ENCODE assay signal across 7 mouse cellular contexts in the genomic region with DNA sequence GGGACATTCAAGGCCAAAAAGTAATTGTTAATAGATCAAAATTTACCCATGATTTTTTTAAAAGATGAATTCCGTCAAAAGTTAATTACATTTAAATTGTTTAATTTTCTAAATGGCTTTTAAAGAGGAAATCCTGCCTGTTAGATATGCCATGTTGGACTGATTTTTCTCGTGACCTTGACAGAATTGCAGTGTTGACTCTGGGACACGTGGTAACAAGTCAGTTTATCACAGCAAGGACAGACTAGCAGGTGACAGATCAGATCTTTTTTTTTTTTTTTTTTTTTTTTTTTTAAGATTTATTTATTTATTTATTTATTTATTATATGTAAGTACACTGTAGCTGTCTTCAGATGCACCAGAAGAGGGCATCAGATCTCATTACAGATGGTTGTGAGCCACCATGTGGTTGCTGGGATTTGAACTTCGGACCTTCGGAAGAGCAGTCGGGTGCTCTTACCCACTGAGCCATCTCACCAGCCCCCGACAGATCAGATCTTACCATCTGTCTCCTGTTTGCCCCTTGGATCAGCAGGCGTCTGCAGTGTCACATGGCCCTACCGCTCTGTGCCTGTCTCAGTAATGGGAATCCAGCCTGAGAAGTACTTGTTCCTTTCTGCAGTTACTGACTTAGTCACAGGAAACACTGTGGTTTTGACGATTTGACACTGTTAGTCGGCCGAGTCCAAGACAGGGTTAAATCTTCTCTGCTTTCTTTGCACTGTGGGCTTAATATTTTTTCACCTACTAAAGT.
DNase-seq lines count a peak whose midpoint lies in the region; TF ChIP-seq lines count a peak whose summit lies in the region.
"Not testable (repeated sequence)": the region's sequence is repeated elsewhere in the genome, so short reads cannot be mapped to it uniquely, and the experiment has no call there.

No protein-coding gene starts in this region.

- H3K4me1 ChIP-seq in ES-E14 (ENCODE audit: control insufficient read depth in 2 of 2, insufficient read depth in 2 of 2, low read length in 2 of 2, poor library complexity in 1 of 2); embryonic facial prominence, embryonic 10.5 days; liver, adult 2 months (ENCODE audit: control insufficient read depth, insufficient read depth, low read length): not testable (repeated sequence)

- not testable (repeated sequence) for TF ChIP-seq POLR2A in liver, adult 2 months (IDR thresholded peaks at IDR 0.05; ENCODE audit: extremely low read depth, insufficient read depth, low read length)

- not testable (repeated sequence) for H3K27me3 ChIP-seq in embryonic facial prominence, embryonic 10.5 days (replicated peaks; ENCODE audit: low read depth, poor library complexity, severe bottlenecking); liver, adult 2 months (ENCODE audit: control insufficient read depth, insufficient read depth, low read length)

- H3K36me3 ChIP-seq in ES-E14 (ENCODE audit: control insufficient read depth, insufficient read depth, low read length, poor library complexity, severe bottlenecking); liver, adult 2 months (ENCODE audit: control insufficient read depth, insufficient read depth, low read length): not testable (repeated sequence)
- peaks cover 18% of the 10 kb centered on the region for H3K36me3 ChIP-seq in embryonic facial prominence, embryonic 10.5 days (replicated peaks)

- H3K79me2 ChIP-seq in liver, adult 2 months (ENCODE audit: control insufficient read depth, insufficient read depth, low read length), result not testable (repeated sequence)

- H3K4me3 ChIP-seq in ES-E14 (ENCODE audit: insufficient read depth in 1 of 2, low read depth in 1 of 2, low read length in 2 of 2, poor library complexity in 1 of 2, severe bottlenecking in 1 of 2); embryonic facial prominence, embryonic 10.5 days; liver, adult 2 months (ENCODE audit: insufficient read depth, low read depth, low read length): not testable (repeated sequence)

- not testable (repeated sequence) for DNase-seq in ES-E14 (ENCODE audit: low read depth, low spot score)
- peak; percentile 19 to 21 for DNase-seq in adrenal gland, postnatal 36 days
- peak; percentile 22 for DNase-seq in cerebellum, adult 9-10 months
- peak; percentile 19 for DNase-seq in embryonic facial prominence, embryonic 10.5 days (ENCODE audit: low spot score)
- DNase-seq in liver, adult 2 months (ENCODE audit: extremely low read depth, low read depth, low spot score), result peak; percentile 56
- peak; percentile 14 for DNase-seq in naive thymus-derived CD4-positive, alpha-beta T cell, adult 2 months (ENCODE audit: low read depth)
- peak; percentile 31 for DNase-seq in thymus, postnatal 25 days

- not testable (repeated sequence) for H3K27ac ChIP-seq in ES-E14 (ENCODE audit: insufficient read depth, low read depth, low read length, poor library complexity, severe bottlenecking); embryonic facial prominence, embryonic 10.5 days (replicated peaks); liver, adult 2 months (replicated peaks; ENCODE audit: insufficient read depth, low read depth, low read length)

- in situ Hi-C loops in ES-E14 (cut with MboI; ENCODE audit: low sequenced_read_pairs in 2 of 2, unreplicated experiment in 2 of 2), result not testable (repeated sequence)

- not testable (repeated sequence) for H3K9ac ChIP-seq in ES-E14 (ENCODE audit: insufficient read depth, low read depth, low read length, poor library complexity, severe bottlenecking); liver, adult 2 months (ENCODE audit: low read depth, low read length)

- not testable (repeated sequence) for TF ChIP-seq CTCF in liver, adult 2 months (IDR thresholded peaks at IDR 0.05; ENCODE audit: low read depth, low read length)

- H3K9me3 ChIP-seq in ES-E14 (ENCODE audit: control insufficient read depth, insufficient read depth, low read depth, low read length); embryonic facial prominence, embryonic 10.5 days: not testable (repeated sequence)

- WGBS in embryonic facial prominence, embryonic 10.5 days, result 82% methylated on average over 12 of the region's 12 CpGs
- WGBS in liver, adult 2 months, result 66% methylated on average over 12 of the region's 12 CpGs

TF ChIP-seq in ES-E14, 5 proteins besides CTCF, POLR2A, EP300 and RAD21:
- TF ChIP-seq ZNF384 (IDR thresholded peaks at IDR 0.05; ENCODE audit: low read depth, low read length), result peak; percentile 88
